Mouse (Mus musculus): ENCODE results near the gene Fam84a. TPM values are rescaled to one million over a fixed set of nuclear protein-coding genes. Genes with fewer than 3 reads are reported as not detected.

The Fam84a gene
- total RNA-seq (2012; rRNA removed) (not detected in 2 replicates), total RNA-seq (2014; rRNA removed) (not detected in 2 replicates), polyA plus RNA-seq (2012; ENCODE audit: insufficient read length, low read depth) (not detected in 2 replicates)

DNA sequence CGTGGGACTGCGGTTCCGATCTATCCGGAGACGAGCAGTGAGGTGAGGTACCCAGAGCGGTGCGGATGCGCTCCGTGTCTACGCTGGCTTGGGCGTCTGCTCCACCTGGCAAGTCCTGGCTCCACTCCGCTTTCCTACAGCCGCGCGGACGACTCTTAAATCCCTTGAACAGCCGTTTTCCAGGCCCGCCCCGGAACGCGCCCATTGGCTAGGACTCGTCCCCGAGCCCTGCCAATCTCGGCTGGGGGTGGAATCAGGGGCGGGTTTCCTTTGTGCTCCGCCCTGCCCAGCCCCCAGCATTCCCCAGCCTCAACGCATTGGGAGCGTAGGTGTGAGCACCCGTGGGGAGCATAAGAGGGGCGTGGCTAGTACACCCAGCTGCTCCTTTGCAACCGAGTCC lies at the start of gene Fam84a:
Fam84a (minus strand) TSS at position 134 of the 400 bp plus-strand sequence.
- H3K9ac ChIP-seq (ENCODE audit: insufficient read depth, low read depth), result no peak within 1 kb of the TSS
- H3K27me3 ChIP-seq (replicated peaks), result no peaks in the 10 kb centered on the region
- H3K27ac ChIP-seq (ENCODE audit: insufficient read depth, low read depth), result no peak within 1 kb of the TSS
- dilution Hi-C loops (cut with MboI; ENCODE audit: extremely low pct_ligation_motif_present, extremely low pct_unique_long_range_greater_than_20kb, low sequenced_read_pairs), result no loop called here
- no peaks in the 10 kb centered on the region for H3K4me1 ChIP-seq (ENCODE audit: control insufficient read depth in 1 of 2, insufficient read depth in 2 of 2)
- peaks cover 22% of the 10 kb centered on the region for H3K9me3 ChIP-seq (replicated peaks; ENCODE audit: low read length)
- no peak within 1 kb of the TSS for H3K4me2 ChIP-seq (ENCODE audit: insufficient read depth, low read depth, poor library complexity, severe bottlenecking)
- TF ChIP-seq TBP (conservative IDR thresholded peaks at IDR 0.05; ENCODE audit: low read depth, low read length) (no peak), BHLHE40 (IDR thresholded peaks at IDR 0.05; ENCODE audit: low read depth, low read length) (no peak), ZNF384 (IDR thresholded peaks at IDR 0.05; ENCODE audit: low read depth, low read length) (no peak), MAX (IDR thresholded peaks at IDR 0.05; ENCODE audit: low read length) (no peak), RCOR1 (conservative IDR thresholded peaks at IDR 0.05; ENCODE audit: low read depth, low read length) (no peak), KAT2A (IDR thresholded peaks at IDR 0.05; ENCODE audit: insufficient replicate concordance, low read length) (no peak), POLR2AphosphoS2 (IDR thresholded peaks at IDR 0.05; ENCODE audit: low read depth, low read length) (no peak), MEF2A (IDR thresholded peaks at IDR 0.05; ENCODE audit: borderline replicate concordance, low read depth, low read length) (no peak), MAZ (IDR thresholded peaks at IDR 0.05; ENCODE audit: low read depth, low read length) (no peak), CHD2 (IDR thresholded peaks at IDR 0.05; ENCODE audit: low read length) (no peak), JUND (conservative IDR thresholded peaks at IDR 0.05; ENCODE audit: low read depth, low read length) (no peak), TCF12 (IDR thresholded peaks at IDR 0.05; ENCODE audit: low read depth, low read length) (no peak), NRF1 (IDR thresholded peaks at IDR 0.05; ENCODE audit: low read depth, low read length) (no peak), UBTF (IDR thresholded peaks at IDR 0.05; ENCODE audit: low read depth, low read length) (no peak), USF1 (IDR thresholded peaks at IDR 0.05; ENCODE audit: low read depth, low read length) (no peak), JUN (IDR thresholded peaks at IDR 0.05; ENCODE audit: insufficient read depth, low read depth, low read length) (no peak), MXI1 (IDR thresholded peaks at IDR 0.05; ENCODE audit: low read depth, low read length) (no peak), ZC3H11A (IDR thresholded peaks at IDR 0.05; ENCODE audit: low read depth, low read length) (no peak)
- no peak within 1 kb of the TSS for H3K4me3 ChIP-seq (replicated peaks in 1 of 3; ENCODE audit: low read depth in 2 of 3, low read length in 2 of 3, poor library complexity in 1 of 3)
- no peaks in the 10 kb centered on the region for H3K36me3 ChIP-seq (replicated peaks in 1 of 2; ENCODE audit: control insufficient read depth in 1 of 2, insufficient read depth in 1 of 2, low read length in 1 of 2)
- in situ Hi-C loops (cut with MboI; ENCODE audit: low pct_ligation_motif_present, low pct_unique_long_range_greater_than_20kb, low sequenced_read_pairs), result no loop called here
- no peaks in the 10 kb centered on the region for H3K79me2 ChIP-seq (replicated peaks; ENCODE audit: control insufficient read depth, extremely low read depth, insufficient read depth, poor library complexity, severe bottlenecking)
- DNase-seq (ENCODE audit: extremely low read depth), result no peak

- dilution Hi-C loops (cut with MboI; ENCODE audit: extremely low pct_ligation_motif_present, extremely low pct_unique_long_range_greater_than_20kb, low sequenced_read_pairs), result no loop called here
- no peak for DNase-seq (ENCODE audit: extremely low read depth)
These were observed 43.6 kb upstream of the Fam84a start for GRCm38 (mm10) chr12:14195479-14195878.

More at GRCm38 (mm10) chr12:14195479-14195878, 43.6 kb upstream of the Fam84a start:
- TF ChIP-seq MXI1 (IDR thresholded peaks at IDR 0.05; ENCODE audit: low read depth, low read length) (no peak), IRF4 (IDR thresholded peaks at IDR 0.05; ENCODE audit: low read depth, low read length) (no peak), ELF1 (IDR thresholded peaks at IDR 0.05; ENCODE audit: low read depth, low read length) (no peak), BHLHE40 (IDR thresholded peaks at IDR 0.05; ENCODE audit: low read depth, low read length) (no peak), MAX (IDR thresholded peaks at IDR 0.05; ENCODE audit: low read length) (no peak), POLR2A (IDR thresholded peaks at IDR 0.05; ENCODE audit: low read depth, low read length) (no peak), PAX5 (IDR thresholded peaks at IDR 0.05; ENCODE audit: low read length) (no peak), MAZ (IDR thresholded peaks at IDR 0.05; ENCODE audit: low read depth, low read length) (no peak), NRF1 (IDR thresholded peaks at IDR 0.05; ENCODE audit: low read depth, low read length) (no peak), JUND (conservative IDR thresholded peaks at IDR 0.05; ENCODE audit: low read depth, low read length) (no peak), CTCF (conservative IDR thresholded peaks at IDR 0.05 in 1 of 2, IDR thresholded peaks at IDR 0.05 in 1 of 2; ENCODE audit: low read depth in 2 of 2, low read length in 2 of 2) (no peak), SIN3A (IDR thresholded peaks at IDR 0.05; ENCODE audit: low read length) (no peak), RCOR1 (conservative IDR thresholded peaks at IDR 0.05; ENCODE audit: low read depth, low read length) (no peak), EP300 (IDR thresholded peaks at IDR 0.05; ENCODE audit: low read length) (no peak), TBP (conservative IDR thresholded peaks at IDR 0.05; ENCODE audit: low read depth, low read length) (no peak), KAT2A (IDR thresholded peaks at IDR 0.05; ENCODE audit: insufficient replicate concordance, low read length) (no peak), HCFC1 (IDR thresholded peaks at IDR 0.05; ENCODE audit: low read depth, low read length) (no peak)
- Histone ChIP-seq H3K9ac (ENCODE audit: insufficient read depth, low read depth) (no peak overlapping the region), H3K79me2 (replicated peaks; ENCODE audit: control insufficient read depth, extremely low read depth, insufficient read depth, poor library complexity, severe bottlenecking) (no peaks in the 10 kb centered on the region), H3K27ac (ENCODE audit: insufficient read depth, low read depth) (no peak overlapping the region), H3K9me3 (replicated peaks; ENCODE audit: low read length) (no peaks in the 10 kb centered on the region), H3K27me3 (replicated peaks) (no peaks in the 10 kb centered on the region), H3K4me3 (replicated peaks in 1 of 3; ENCODE audit: low read depth in 2 of 3, low read length in 2 of 3, poor library complexity in 1 of 3) (no peak overlapping the region), H3K36me3 (replicated peaks in 1 of 2; ENCODE audit: control insufficient read depth in 1 of 2, insufficient read depth in 1 of 2, low read length in 1 of 2) (no peaks in the 10 kb centered on the region), H3K4me1 (ENCODE audit: control insufficient read depth in 1 of 2, insufficient read depth in 2 of 2) (peaks cover 0 to 4% of the 10 kb centered on the region in 2 experiments; a peak in 2 of 4 replicates), H3K4me2 (ENCODE audit: insufficient read depth, low read depth, poor library complexity, severe bottlenecking) (no peak overlapping the region)
- in situ Hi-C loops (cut with MboI; ENCODE audit: low pct_ligation_motif_present, low pct_unique_long_range_greater_than_20kb, low sequenced_read_pairs), result no loop called here
